Mouse (Mus musculus): Measurements from ENCODE around the gene Phf12.
A peak's percentile ranks its signal among the peaks of the same experiment; 100 is the strongest.

The Phf12 gene

DNA sequence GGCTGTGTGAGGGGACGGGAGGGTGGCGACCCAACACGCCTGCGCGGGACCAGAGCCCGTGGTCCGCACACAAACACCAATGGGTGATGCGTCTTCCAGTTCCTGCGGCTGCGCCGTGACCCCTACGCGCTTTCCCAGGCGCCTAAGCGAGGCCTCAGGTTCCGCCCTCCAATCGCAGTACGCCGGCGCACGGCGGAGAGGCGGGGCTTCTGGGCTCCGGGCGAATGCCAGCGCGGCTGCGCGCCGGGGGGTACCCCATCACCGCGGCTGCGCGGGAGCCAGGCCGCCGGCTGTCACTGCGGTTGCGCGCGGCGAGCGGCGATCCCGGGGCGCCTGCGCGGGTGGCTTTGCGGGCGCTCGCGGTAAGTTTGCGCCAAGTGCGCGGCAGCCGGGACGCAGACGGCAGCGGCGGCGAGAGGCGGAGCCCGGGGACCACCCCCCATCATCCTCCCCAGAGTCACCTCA, at the start of gene Phf12:
Phf12 (plus strand) TSS at position 314 of the 465 bp plus-strand sequence.
- peak; percentile 100 for DNase-seq (ENCODE audit: low read depth, low spot score)

DNA sequence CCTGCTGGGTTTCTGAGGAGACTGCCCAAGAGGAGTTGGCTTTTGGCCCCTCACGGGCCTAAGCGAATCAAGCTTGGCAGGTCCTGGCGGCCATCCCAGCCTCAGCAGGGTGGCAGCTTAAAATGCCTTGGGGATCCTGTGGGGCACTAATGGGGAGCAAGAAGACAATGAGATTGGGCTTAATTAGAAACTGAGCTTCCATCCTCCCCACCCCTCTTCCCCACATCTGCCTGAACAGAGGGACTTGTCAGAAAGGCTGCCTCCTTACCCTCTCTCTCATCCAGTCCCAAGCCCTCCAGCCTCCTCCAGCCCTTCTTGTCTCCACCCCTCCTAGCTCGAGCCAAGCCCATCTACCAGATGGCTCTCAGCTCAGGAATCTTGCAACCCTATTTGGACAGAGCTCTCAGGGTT, 48.4 kb upstream of the Phf12 start:
- peak; percentile 82 for DNase-seq (ENCODE audit: low read depth, low spot score)

DNA sequence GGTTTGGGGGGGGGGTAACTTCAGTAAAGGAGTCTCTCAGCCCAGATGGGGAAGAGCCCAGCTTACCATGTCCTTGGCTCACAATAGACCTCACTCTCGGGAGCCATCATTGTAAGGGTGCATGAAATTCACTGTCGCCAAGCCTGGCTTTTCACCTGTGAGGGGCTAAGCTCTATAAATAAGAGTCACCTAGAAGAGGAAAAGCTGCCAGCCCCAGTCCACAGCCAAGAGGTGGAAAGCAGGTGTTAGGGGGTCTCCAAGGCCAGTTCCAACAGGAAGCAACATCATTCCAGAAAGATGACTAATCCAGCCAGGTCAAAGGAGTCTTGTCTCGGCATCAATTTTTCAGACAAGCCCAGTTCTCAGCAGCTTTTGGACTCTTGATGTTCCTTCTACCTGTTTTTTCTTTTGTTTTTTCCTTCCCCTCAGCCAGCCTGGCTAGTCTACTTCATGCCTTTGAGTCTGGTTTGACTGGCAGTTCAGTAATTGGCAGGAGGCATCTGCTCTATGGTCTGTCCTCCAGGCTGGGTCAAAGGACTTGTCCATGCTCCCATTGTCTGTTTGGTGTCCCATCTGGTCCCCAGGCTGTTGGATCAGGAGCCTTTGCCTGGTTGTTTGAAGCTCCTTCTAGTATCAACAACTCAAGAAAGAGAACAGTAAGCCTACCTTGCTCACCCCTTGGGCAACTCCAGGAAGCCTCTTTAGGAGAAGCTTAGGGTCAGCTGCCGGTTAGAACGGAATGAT, 47.8 kb upstream of the Phf12 start:
- peak; percentile 87 for DNase-seq (ENCODE audit: low read depth, low spot score)

DNA sequence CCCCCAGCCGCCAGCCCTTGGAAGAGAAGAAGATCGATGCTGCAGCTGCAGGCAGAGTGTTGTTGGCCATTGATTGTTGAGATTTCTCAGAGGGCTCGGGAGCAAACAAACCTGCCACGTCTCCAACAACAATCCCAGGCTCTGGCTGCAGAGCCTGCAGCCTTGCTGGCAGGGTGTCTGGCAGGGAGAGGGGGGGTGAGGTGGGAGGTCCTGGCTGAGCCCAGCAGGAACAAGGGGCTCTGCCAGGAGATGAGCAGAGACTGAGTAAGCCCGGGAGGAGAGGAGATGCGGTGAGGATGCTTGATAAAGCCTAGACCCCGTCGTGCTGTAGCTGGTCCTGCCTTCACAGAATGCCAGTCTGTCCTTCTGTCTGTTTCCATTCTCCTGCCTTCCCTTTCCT, 45.7 kb upstream of the Phf12 start:
- peak; percentile 63 for DNase-seq (ENCODE audit: low read depth, low spot score)

DNA sequence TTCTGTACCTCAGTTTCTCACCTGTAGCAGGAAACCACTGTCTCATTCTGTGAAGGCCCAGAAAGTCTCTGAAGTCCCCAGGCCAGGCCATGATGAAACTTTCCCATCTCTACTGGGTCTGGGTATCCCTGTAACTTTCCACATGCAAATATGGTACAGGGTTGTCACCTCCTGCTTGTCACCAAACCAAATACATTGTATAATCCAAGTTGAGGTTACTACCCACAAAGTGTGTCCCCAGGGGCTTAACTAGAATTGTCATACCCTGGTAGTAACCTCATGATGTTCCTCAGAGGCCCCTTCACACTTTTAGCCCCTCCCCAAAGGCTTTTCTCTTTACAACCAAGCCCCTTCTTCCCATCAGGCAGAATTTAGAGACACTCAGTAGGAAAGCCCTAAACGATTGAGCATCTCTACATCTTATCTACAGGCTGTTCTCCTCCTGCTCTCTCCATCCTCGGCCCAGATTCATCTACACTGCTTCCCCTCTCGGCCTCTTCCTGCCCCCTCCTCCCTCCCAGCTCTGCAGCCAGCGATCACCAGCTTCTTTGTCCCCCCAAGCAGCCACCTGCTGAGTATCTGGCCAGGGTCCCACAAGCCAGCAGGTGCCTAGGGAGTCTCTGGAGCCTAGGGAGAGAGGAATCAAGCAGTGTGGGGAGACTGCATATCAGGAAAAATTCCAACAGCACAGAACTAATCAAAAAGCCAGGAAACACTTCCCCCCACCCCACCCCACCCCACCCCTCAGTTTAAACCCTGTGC, 44.7 kb upstream of the Phf12 start:
- DNase-seq (ENCODE audit: low read depth, low spot score) = no peak

DNA sequence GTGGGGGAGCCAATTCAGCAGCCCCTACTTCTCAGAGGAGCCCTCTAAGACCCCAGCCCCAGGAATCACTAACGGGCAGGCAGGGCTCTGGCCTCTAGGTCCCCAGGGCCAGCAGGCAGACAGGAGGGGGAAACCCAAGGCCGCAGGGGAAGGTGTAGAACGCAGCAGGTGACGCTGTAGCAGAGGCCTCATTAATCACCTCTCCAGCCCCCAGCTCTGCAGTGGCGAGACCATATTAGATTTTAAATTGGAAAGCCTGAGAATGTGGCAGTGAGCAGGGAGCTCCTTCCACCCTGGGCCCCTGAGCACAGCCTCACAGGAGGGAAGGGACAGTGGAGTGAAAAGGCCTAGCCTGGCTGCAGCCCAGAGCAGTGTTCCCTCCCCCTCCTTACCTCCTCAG, 40.3 kb upstream of the Phf12 start:
- no peak for DNase-seq (ENCODE audit: low read depth, low spot score)

DNA sequence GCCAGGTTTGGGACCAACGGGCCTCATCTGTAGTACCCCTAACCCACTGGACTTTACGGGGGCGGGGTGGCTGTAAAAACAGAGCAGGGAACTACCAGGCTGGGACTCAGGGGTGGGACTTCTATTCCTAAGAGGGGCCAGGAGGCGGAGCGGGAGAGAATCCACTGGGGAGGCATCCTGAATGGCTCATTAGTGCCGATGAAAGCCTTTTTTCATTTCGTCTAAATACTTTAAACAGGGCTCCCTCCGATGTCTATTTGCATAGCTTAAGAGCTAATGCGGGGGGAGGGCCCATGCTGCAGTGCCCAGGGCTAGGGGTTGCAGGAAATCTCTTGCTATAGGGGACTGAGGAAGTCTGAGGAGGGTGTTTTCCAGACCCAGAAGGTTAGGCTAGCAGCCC, 34.7 kb upstream of the Phf12 start:
- DNase-seq (ENCODE audit: low read depth, low spot score) = no peak

DNA sequence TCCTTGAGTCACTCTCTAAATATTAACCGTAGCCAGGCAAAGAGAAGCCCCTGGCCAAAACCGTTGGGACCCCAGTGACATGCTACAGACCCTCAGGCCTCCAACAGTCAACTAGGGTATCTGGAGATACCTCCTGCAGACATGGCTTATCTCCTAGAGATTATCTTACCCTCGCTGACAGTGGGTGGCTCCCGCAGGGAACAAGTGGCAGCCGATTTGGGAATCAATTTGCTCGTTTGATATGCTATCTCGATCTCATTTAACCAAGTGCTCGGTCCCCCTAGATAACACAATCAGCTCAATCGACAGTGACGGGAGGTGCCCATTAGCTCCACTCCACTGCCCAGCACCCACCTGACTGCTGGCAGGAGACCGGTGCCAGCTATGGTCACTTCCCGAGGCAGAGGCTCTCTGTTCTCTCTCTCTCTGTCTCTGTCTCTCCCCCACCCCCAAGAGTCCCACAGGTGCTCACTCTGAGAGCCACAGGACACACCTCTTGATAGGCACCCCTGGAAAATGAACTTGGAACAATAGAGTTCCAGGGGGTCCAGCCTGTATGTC, 32.3 kb upstream of the Phf12 start:
- DNase-seq (ENCODE audit: low read depth, low spot score) = no peak

DNA sequence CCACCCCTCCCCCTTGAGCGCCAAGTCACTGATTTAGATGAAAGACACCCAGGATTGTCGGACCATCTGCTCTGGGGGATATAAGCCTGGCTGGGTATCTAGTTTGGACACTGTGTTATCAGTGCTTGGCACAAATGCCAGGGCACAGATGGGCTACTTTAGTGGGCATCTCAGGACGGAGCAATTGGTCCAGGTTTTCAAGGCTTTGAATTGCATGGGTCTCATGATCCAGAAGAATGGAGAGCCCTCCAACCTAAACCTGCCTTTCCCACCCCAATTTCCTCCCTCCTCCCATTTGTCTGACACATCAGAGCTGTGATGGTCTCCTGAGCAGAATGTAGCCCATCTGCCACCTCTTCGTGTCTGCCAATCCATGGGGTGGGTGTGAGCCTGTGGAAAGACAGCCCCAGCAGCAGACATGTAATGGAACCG, 31.7 kb upstream of the Phf12 start:
- DNase-seq (ENCODE audit: low read depth, low spot score) = peak; percentile 98

DNA sequence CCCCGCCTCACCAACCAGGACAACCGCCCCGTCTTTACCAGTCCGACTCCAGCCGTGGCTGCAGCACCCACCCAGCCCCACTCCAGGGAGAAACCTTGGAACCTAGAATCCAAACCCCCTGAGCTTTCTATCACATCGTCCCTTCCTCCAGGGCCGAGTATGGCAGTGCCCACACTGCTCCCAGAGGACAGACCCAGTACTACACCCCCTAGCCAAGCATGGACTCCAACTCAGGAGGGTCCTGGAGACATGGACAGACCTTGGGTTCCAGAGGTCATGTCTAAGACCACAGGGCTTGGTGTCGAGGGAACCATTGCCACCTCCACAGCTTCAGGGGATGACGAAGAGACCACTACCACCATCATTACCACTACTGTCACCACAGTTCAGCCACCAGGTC, 28.9 kb upstream of the Phf12 start:
- no peak for DNase-seq (ENCODE audit: low read depth, low spot score)

DNA sequence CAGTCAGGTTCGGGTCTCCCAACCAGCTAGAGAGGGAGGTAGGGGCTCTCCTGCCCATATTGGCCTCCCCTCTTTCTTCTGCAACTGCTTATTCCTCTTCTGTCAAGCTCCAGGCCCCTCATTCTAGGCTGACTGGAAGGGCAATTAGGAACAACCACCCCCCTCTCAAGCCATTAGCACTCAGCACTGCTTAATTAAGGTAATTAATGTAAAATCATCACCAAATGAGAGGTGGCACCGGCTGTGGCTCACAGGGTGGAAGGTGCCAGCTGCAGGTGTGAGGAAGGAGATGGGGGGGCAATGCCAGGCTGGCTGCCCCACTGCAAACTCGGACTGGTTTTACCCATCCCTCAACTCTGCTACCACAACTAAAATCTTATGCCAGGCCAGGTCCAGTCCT, 26.1 kb upstream of the Phf12 start:
- DNase-seq (ENCODE audit: low read depth, low spot score) = no peak

DNA sequence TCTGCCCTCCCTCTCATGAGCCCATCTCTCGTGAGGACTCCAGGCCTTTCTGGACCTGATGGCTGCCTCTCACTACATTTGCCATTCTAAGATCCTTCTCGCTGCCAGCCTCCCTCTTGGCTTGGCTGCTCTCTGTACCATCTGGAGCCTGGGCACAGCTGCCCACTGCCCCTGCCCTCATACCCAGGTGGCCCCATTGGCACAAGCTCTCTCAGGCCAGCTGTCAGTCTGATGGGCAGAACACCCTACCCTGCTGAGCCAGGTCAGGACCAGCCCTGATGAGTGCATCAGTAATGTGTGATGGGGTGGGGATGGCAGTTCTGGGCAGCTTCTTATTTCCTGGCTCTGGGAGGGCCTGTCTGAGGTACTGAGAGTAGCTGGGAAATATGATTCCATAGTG, 24.3 kb upstream of the Phf12 start:
- DNase-seq (ENCODE audit: low read depth, low spot score) = peak; percentile 62

DNA sequence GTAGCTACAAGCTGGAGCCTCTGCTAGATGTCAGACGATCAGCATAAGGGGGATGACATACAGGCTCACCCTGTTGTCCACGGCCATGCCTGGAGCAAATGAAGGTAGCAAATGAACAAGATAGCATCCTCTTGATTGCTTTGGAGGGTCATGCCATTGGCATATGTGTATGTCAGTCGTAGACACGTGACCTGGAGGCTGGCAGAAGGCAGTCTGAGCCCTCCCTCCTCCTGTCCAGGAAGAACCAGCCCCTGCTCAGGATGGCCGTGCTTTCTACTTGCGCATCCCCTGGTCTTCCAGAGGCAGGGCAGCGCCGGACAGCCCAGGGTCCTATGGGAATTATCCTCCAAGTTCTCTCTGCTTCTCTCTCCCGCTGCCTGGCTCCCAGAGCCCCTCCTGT, 23.6 kb upstream of the Phf12 start:
- no peak for DNase-seq (ENCODE audit: low read depth, low spot score)

DNA sequence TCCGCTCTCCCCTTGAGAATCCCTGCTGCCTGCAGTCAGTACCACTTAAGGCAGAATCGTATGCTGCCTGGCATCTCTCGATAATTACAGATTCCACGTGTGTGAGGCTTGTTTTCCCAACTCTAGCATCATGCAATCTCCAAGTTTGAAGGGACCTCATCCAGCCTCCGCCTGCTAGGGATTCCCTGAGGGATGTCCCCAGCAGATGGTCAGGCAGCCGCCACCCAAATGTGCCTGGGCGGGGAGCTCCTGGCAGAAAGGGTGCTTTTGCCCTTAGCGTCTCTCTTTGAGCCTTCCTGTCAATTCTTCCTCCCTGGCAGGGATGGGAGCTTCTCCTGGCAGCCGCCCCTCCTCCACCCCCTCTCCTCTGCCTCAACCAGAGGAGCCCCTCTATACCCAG, 22.4 kb upstream of the Phf12 start:
- DNase-seq (ENCODE audit: low read depth, low spot score) = peak; percentile 79

DNA sequence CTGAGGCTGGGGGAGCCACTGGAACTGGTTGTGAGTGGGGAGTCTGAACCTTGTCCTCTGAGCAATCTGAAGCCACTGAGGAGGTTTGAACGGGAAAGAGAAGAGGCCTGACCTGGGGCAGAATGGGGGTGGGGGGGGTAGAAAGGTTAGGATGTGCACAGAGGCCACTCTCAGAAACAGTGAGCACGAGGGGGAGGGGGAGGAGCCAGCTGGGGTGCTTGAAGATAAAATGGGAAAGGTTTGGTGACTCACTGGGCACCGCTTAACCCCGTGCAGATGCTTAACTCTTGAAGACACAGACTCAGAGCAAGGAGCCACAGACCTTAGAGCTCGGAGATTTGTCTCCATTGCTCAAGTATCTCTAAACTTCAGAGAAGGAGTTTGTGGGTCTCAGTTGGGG, 21.7 kb upstream of the Phf12 start:
- peak; percentile 54 for DNase-seq (ENCODE audit: low read depth, low spot score)

DNA sequence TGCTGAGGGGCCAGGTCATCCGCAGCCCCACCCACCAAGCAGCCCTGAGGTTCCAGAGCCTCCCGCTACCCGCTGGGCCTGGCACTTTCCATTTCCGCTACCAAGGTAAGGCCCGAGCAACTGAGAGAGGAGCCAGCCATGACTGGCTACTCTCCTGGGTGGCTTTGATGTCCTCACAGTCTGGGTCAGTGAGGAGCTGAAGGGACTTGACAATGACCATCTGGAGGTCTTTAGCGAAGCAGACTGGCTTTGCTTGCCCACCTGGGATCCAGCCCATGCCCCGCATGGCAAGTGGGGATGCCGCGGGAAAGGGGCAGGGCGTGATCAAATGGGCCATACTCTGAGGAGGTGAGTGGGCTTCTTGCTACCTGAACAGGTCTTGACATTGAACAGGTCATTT, 19.6 kb upstream of the Phf12 start:
- no peak for DNase-seq (ENCODE audit: low read depth, low spot score)

DNA sequence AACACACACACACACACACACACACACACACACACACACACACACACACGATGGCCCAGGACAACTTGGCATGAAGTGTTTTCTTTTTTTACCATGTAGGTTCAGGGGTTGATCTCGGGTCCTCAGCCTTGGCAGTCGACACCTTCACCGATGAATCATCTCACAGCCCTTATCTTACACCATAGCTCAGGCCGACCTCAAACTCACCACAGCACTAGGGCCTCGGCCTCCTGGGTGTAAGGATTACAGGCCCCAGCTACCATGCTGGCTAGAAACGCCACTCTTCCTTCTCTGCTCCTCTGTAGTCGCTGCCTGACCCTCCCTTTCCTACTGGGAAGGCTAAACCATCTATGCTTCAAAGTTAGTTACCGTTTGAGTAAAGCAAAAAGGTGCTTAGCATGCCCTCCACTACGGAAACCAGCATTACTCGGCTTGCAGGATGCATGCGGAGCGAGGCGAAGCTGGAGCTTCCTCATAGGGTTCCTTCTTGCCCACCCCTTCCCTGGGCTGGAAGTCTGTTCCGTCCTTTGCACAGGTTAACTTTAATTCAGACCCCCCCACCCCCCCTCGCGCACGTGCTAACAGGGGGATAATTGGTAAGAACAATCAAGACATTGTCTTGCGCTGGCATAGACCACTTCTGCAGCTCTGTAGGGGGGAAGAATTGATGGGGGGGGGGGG, 18.0 kb upstream of the Phf12 start:
- no peak for DNase-seq (ENCODE audit: low read depth, low spot score)

DNA sequence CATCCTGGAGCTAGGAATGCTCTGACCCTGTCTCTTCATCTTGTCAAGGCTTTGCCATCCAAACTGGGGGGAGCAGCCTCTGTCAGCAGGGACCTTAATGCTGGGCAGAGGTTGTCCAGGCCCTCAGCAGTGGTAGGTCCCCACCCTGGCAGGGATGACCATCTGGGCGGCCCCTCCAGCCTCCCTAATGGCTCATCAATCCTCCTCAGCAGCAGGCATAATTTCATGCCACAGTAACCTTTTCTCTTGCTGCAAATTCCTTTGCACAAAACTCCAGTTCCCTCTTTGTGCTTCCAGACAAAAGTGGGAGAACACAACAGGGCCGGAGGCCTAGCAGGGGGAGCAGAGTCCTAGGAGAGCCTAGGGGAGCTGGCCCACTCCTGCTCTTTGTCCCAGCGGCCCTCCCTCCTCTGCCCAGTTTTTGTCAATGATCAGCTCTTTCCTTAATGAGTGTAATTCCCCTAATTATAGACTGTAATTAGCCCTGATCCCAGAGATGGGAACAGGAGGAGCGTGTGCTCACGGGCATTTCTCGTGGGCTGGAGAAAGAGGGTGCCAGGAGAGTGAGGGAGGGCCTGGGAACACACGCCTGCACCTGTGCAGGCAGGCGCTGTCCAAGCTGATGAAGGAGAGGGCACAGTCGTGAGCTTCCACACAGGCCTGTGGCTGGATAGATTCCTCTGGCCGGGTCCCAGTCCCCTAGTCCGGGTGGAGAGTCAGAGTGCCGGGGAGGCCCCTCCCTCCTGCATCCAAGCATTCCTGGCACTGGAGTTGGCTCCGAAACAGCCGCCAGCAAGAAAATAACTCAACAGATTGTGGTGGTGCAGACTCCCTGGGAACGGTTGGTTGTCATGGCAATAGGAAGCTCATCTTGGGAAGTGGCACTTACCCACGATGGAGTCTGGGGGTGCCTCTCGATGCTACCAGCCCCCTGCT, 17.2 kb upstream of the Phf12 start:
- peak; percentile 98 for DNase-seq (ENCODE audit: low read depth, low spot score)

DNA sequence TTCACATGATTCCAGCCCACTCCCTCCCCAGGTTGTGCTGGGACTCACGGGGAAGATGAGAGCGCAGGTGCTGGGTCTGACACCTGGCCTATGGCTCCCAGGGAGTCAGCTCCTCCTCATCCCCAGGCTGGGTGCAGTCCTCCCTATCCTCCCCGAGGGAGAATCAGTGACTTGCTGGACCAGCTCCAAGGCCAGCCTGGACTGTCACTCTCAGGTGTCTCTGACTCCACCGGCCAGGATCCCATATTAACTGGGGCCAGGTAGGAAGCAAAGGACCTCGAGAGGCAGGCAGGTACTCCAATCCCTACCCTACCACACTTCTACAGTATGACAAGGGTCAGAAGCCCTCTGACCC, 16.5 kb upstream of the Phf12 start:
- no peak for DNase-seq (ENCODE audit: low read depth, low spot score)

DNA sequence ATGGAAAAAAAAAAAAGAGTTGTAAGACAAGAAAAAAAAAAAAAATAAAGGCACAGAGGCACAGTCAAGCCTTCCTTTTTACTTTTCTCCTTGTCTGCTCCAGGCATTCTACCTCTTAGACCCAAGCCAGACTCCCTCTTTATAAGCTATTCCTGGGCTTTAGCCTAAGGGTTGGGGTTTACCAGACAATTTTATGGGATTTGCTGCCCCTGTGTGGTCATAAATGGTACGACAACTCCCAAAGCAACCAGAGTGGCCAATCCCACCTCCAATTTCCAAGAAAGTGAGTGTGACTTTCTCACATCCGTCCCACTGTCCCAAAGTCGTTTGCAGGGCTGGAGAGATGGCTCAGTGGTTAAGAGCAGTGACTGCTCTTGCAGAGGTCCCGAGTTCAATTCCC, 15.4 kb upstream of the Phf12 start:
- peak; percentile 87 for DNase-seq (ENCODE audit: low read depth, low spot score)

DNA sequence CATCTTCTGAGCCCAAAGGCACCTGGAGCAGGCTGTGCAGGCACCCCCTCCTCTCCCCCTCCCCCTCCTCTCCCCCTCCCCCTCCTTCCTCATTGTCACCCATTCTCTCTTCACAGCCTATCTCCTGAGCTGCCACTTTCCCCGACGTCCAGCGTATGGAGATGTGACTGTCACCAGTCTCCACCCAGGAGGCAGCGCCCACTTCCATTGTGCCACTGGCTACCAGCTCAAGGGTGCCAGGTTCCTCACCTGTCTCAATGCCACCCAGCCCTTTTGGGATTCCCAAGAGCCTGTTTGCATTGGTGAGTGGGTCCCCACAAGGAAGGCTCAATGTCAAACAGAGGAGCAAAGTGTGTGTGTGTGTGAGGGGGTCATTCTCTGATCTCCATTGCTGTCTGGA, 13.8 kb upstream of the Phf12 start:
- no peak for DNase-seq (ENCODE audit: low read depth, low spot score)
